Mouse (Mus musculus): ENCODE measurements at regions not wholly inside any gene's neighbourhood (a gene's known extent, or its start where the extent isn't known, plus 50 kb on each side); places are given as distances from the start of the nearest gene placed in this dataset.

DNA sequence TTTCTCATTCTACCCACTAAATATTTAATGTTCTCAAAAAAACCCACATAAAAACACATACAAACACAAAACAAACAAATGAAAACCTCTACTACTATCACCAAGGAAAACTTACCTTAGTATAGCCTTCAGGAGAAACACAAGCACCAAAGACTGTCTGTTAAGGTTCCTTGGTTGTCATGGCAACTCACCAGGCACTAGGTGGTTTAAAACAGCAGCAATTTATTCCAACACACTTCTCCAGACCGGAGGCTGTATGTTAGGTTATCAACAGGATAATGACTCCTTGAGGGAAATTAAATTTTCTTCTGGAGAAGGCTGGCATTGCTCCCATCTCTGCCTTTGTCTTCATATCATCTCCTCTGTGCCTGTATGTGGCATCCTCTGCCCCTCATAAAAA lies 183.8 kb upstream of the Hey2 start:
- no peak overlapping the region for H3K4me2 ChIP-seq (ENCODE audit: insufficient read depth, low read depth, poor library complexity, severe bottlenecking)
- in situ Hi-C loops (cut with MboI; ENCODE audit: low pct_ligation_motif_present, low pct_unique_long_range_greater_than_20kb, low sequenced_read_pairs): no loop called here
- TF ChIP-seq SIN3A (IDR thresholded peaks at IDR 0.05; ENCODE audit: low read length): no peak
- TF ChIP-seq USF1 (IDR thresholded peaks at IDR 0.05; ENCODE audit: low read depth, low read length): no peak
- TF ChIP-seq RAD21 (IDR thresholded peaks at IDR 0.05; ENCODE audit: low read depth, low read length): no peak
- no peak for TF ChIP-seq E2F4 (IDR thresholded peaks at IDR 0.05; ENCODE audit: insufficient replicate concordance, low read depth, low read length)
- no peak for TF ChIP-seq MAZ (IDR thresholded peaks at IDR 0.05; ENCODE audit: low read depth, low read length)
- no peak for TF ChIP-seq ZNF384 (IDR thresholded peaks at IDR 0.05; ENCODE audit: low read depth, low read length)
- TF ChIP-seq NELFE (IDR thresholded peaks at IDR 0.05; ENCODE audit: low read depth, low read length): no peak
- no peak for TF ChIP-seq UBTF (IDR thresholded peaks at IDR 0.05; ENCODE audit: low read depth, low read length)
- no peak for TF ChIP-seq RCOR1 (conservative IDR thresholded peaks at IDR 0.05; ENCODE audit: low read depth, low read length)
- TF ChIP-seq TCF12 (IDR thresholded peaks at IDR 0.05; ENCODE audit: low read depth, low read length): no peak
- TF ChIP-seq MXI1 (IDR thresholded peaks at IDR 0.05; ENCODE audit: low read depth, low read length): no peak
- TF ChIP-seq IRF4 (IDR thresholded peaks at IDR 0.05; ENCODE audit: low read depth, low read length): no peak
- TF ChIP-seq POLR2AphosphoS2 (IDR thresholded peaks at IDR 0.05; ENCODE audit: low read depth, low read length): no peak
- no peak for TF ChIP-seq CHD2 (IDR thresholded peaks at IDR 0.05; ENCODE audit: low read length)
- TF ChIP-seq JUN (IDR thresholded peaks at IDR 0.05; ENCODE audit: insufficient read depth, low read depth, low read length): no peak
- no peak for TF ChIP-seq MAX (IDR thresholded peaks at IDR 0.05; ENCODE audit: low read length)
- TF ChIP-seq MYC (IDR thresholded peaks at IDR 0.05; ENCODE audit: low read depth, low read length): no peak
- TF ChIP-seq SMC3 (IDR thresholded peaks at IDR 0.05; ENCODE audit: low read depth, low read length): no peak
- no peak for TF ChIP-seq CHD1 (IDR thresholded peaks at IDR 0.05; ENCODE audit: low read depth, low read length)
- no peak for TF ChIP-seq MEF2A (IDR thresholded peaks at IDR 0.05; ENCODE audit: borderline replicate concordance, low read depth, low read length)

DNA sequence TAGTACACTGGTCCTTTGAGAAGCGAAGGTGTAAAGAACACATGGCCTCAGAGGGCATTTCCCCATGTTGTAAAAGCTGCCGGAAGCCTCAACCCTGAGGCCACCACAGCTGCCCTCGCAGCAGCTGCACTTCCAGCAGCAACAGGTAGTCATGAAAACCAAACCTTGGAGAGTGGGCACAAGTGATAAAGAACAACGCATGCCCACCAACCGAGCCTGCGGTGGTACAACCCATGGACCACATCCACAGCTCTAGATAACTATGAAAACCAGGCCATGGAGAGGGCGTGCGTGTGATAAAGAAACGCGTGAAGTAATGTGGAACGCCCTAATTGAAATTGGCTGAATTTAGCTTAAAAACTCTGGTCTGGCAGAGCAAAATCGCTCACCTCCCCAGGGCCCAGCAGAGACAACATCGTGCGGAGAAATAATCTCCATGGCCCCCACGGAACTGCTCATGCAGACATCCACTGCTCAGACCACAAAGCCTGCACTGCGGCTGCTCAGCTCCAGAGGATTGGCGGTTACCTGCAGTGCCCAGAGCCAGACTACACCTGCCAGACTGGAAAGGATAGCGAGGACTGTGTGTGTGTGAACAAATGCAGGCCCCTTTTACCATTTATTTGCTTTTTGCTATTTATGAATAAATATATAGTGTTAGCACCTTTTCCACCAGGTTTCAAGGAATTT lies 170.2 kb upstream of the Hey2 start:
- peak; percentile 29 for DNase-seq (ENCODE audit: extremely low read depth)
- Histone ChIP-seq H3K9me3 (replicated peaks; ENCODE audit: low read length) (no peaks in the 10 kb centered on the region), H3K27ac (ENCODE audit: insufficient read depth, low read depth) (no peak overlapping the region), H3K79me2 (replicated peaks; ENCODE audit: control insufficient read depth, extremely low read depth, insufficient read depth, poor library complexity, severe bottlenecking) (no peaks in the 10 kb centered on the region), H3K4me1 (ENCODE audit: control insufficient read depth in 1 of 2, insufficient read depth in 2 of 2) (peaks cover 0 to 18% of the 10 kb centered on the region in 2 experiments; a peak in 2 of 4 replicates), H3K27me3 (replicated peaks) (no peaks in the 10 kb centered on the region), H3K4me3 (replicated peaks in 1 of 3; ENCODE audit: low read depth in 2 of 3, low read length in 2 of 3, poor library complexity in 1 of 3) (no peak overlapping the region), H3K36me3 (replicated peaks in 1 of 2; ENCODE audit: control insufficient read depth in 1 of 2, insufficient read depth in 1 of 2, low read length in 1 of 2) (no peaks in the 10 kb centered on the region), H3K4me2 (ENCODE audit: insufficient read depth, low read depth, poor library complexity, severe bottlenecking) (no peak overlapping the region), H3K9ac (ENCODE audit: insufficient read depth, low read depth) (no peak overlapping the region)
- no peak for TF ChIP-seq E2F4 (IDR thresholded peaks at IDR 0.05; ENCODE audit: insufficient replicate concordance, low read depth, low read length)
- no peak for TF ChIP-seq CHD2 (IDR thresholded peaks at IDR 0.05; ENCODE audit: low read length)
- no peak for TF ChIP-seq SIN3A (IDR thresholded peaks at IDR 0.05; ENCODE audit: low read length)
- TF ChIP-seq BHLHE40 (IDR thresholded peaks at IDR 0.05; ENCODE audit: low read depth, low read length): no peak
- TF ChIP-seq JUND (conservative IDR thresholded peaks at IDR 0.05; ENCODE audit: low read depth, low read length): no peak
- TF ChIP-seq MAZ (IDR thresholded peaks at IDR 0.05; ENCODE audit: low read depth, low read length): no peak
- TF ChIP-seq ZKSCAN1 (IDR thresholded peaks at IDR 0.05; ENCODE audit: borderline replicate concordance, low read depth, low read length): no peak
- no peak for TF ChIP-seq SMC3 (IDR thresholded peaks at IDR 0.05; ENCODE audit: low read depth, low read length)
- TF ChIP-seq CHD1 (IDR thresholded peaks at IDR 0.05; ENCODE audit: low read depth, low read length): no peak
- TF ChIP-seq EP300 (IDR thresholded peaks at IDR 0.05; ENCODE audit: low read length): no peak
- no peak for TF ChIP-seq ETS1 (conservative IDR thresholded peaks at IDR 0.05; ENCODE audit: low read depth, low read length)
- no peak for TF ChIP-seq NRF1 (IDR thresholded peaks at IDR 0.05; ENCODE audit: low read depth, low read length)
- no peak for TF ChIP-seq IRF4 (IDR thresholded peaks at IDR 0.05; ENCODE audit: low read depth, low read length)
- TF ChIP-seq USF2 (conservative IDR thresholded peaks at IDR 0.05; ENCODE audit: low read depth, low read length): no peak
- no peak for TF ChIP-seq POLR2AphosphoS2 (IDR thresholded peaks at IDR 0.05; ENCODE audit: low read depth, low read length)
- TF ChIP-seq ZNF384 (IDR thresholded peaks at IDR 0.05; ENCODE audit: low read depth, low read length): no peak
- no peak for TF ChIP-seq ZMIZ1 (IDR thresholded peaks at IDR 0.05; ENCODE audit: low read depth, low read length)
- no peak for TF ChIP-seq KAT2A (IDR thresholded peaks at IDR 0.05; ENCODE audit: insufficient replicate concordance, low read length)
- no peak for TF ChIP-seq RAD21 (IDR thresholded peaks at IDR 0.05; ENCODE audit: low read depth, low read length)
- TF ChIP-seq UBTF (IDR thresholded peaks at IDR 0.05; ENCODE audit: low read depth, low read length): no peak
- dilution Hi-C loops (cut with MboI; ENCODE audit: extremely low pct_ligation_motif_present, extremely low pct_unique_long_range_greater_than_20kb, low sequenced_read_pairs) (no loop called here), in situ Hi-C loops (cut with MboI; ENCODE audit: low pct_ligation_motif_present, low pct_unique_long_range_greater_than_20kb, low sequenced_read_pairs) (no loop called here)

More for the DNA sequence above, 183.8 kb upstream of the Hey2 start:
- Histone ChIP-seq H3K79me2 (replicated peaks; ENCODE audit: control insufficient read depth, extremely low read depth, insufficient read depth, poor library complexity, severe bottlenecking) (no peaks in the 10 kb centered on the region), H3K36me3 (replicated peaks in 1 of 2; ENCODE audit: control insufficient read depth in 1 of 2, insufficient read depth in 1 of 2, low read length in 1 of 2) (no peaks in the 10 kb centered on the region), H3K27ac (ENCODE audit: insufficient read depth, low read depth) (no peak overlapping the region), H3K27me3 (replicated peaks) (no peaks in the 10 kb centered on the region), H3K9ac (ENCODE audit: insufficient read depth, low read depth) (no peak overlapping the region), H3K4me3 (replicated peaks in 1 of 3; ENCODE audit: low read depth in 2 of 3, low read length in 2 of 3, poor library complexity in 1 of 3) (no peak overlapping the region), H3K4me1 (ENCODE audit: control insufficient read depth in 1 of 2, insufficient read depth in 2 of 2) (no peaks in the 10 kb centered on the region), H3K9me3 (replicated peaks; ENCODE audit: low read length) (no peaks in the 10 kb centered on the region)
- dilution Hi-C loops (cut with MboI; ENCODE audit: extremely low pct_ligation_motif_present, extremely low pct_unique_long_range_greater_than_20kb, low sequenced_read_pairs): no loop called here
- no peak for DNase-seq (ENCODE audit: extremely low read depth)
